Mouse (Mus musculus) liver, adult (tissue): ENCODE results near the gene Atf1.

Experiments used
- GATA4 ChIP-seq: IDR thresholded peaks from 2 replicates; pipeline ENCODE4 v1.6.1; 2014; ENCODE audit warnings: mild to moderate bottlenecking, low read length; ENCODE audit not compliant: insufficient replicate concordance

Gene Atf1

GRCm38 (mm10) chr15:100227663-100228534 is at the start of gene Atf1:
Gene Atf1 (plus strand): TSS chr15:100227819.
- TF ChIP-seq GATA4, result no peak

GRCm38 (mm10) chr15:100178487-100178886 is 49.1 kb upstream of the Atf1 start:
- no peak for TF ChIP-seq GATA4

GRCm38 (mm10) chr15:100179685-100180084 is 47.9 kb upstream of the Atf1 start:
- TF ChIP-seq GATA4, result no peak

- no peak for TF ChIP-seq GATA4
Measured at GRCm38 (mm10) chr15:100180221-100180620, 47.4 kb upstream of the Atf1 start.

- no peak for TF ChIP-seq GATA4
Measured at GRCm38 (mm10) chr15:100181841-100182240, 45.8 kb upstream of the Atf1 start.

GRCm38 (mm10) chr15:100182526-100183280 is 44.9 kb upstream of the Atf1 start:
- TF ChIP-seq GATA4, result no peak

GRCm38 (mm10) chr15:100183510-100183909 is 44.1 kb upstream of the Atf1 start:
- TF ChIP-seq GATA4, result no peak

- no peak for TF ChIP-seq GATA4
Measured at GRCm38 (mm10) chr15:100184821-100185496, 42.7 kb upstream of the Atf1 start.

- no peak for TF ChIP-seq GATA4
Measured at GRCm38 (mm10) chr15:100186234-100186633, 41.4 kb upstream of the Atf1 start.

GRCm38 (mm10) chr15:100186882-100187672 is 40.5 kb upstream of the Atf1 start:
- no peak for TF ChIP-seq GATA4

- no peak for TF ChIP-seq GATA4
Measured at GRCm38 (mm10) chr15:100188542-100188941, 39.1 kb upstream of the Atf1 start.

- no peak for TF ChIP-seq GATA4
Measured at GRCm38 (mm10) chr15:100188962-100189404, 38.6 kb upstream of the Atf1 start.

- TF ChIP-seq GATA4, result no peak
Measured at GRCm38 (mm10) chr15:100190083-100190482, 37.5 kb upstream of the Atf1 start.

- no peak for TF ChIP-seq GATA4
Measured at GRCm38 (mm10) chr15:100198983-100199745, 28.5 kb upstream of the Atf1 start.
